Mouse (Mus musculus) testis, adult 2 months (tissue): ENCODE results near the gene Gm7029.

ENCODE experiments used
- CTCF ChIP-seq: fragments of 200-500 bp; IDR thresholded peaks from 2 replicates; pipeline ENCODE4 v1.5.1; 2012; ENCODE audit warnings: low read depth, mild to moderate bottlenecking, inconsistent platforms, low read length, moderate library complexity; ENCODE audit not compliant: control insufficient read depth, insufficient read depth, insufficient replicate concordance
- POLR2A ChIP-seq: fragments of 200-500 bp; IDR thresholded peaks from 2 replicates; pipeline ENCODE4 v1.6.1; 2012; ENCODE audit warnings: low read depth, mild to moderate bottlenecking, inconsistent platforms, low read length, moderate library complexity; ENCODE audit not compliant: control insufficient read depth

DNA sequence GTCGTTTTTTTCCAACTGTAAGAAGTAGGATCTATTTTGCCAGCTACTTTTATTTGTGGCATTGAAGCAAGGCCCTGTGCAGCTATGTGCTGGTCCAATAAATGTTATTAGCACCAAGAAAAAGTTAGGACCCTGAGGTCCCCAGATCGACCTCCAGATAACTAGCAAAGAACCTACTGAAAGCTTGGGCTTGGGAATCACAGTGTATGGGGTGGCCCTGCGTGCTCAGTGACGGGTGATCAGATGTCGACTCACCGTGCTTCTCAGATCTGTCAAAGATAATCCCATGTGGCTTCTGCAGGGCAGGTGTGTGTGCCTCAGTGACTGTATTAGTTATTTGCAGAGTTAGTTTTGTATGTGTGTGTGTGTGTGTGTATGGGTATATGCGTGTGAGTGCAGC, 47.7 kb downstream of the Gm7029 start:
- no peak for TF ChIP-seq CTCF
- TF ChIP-seq POLR2A = no peak
